Mouse (Mus musculus) activated CD4-positive, CD25-positive, alpha-beta regulatory T cell, adult 4 months (primary cell): ENCODE data around the gene Rps6kc1. TPM values are rescaled to one million over a fixed set of nuclear protein-coding genes. Genes with fewer than 3 reads are reported as not detected.

Source experiments
- ATAC-seq: one replicate; pipeline ENCODE4 v1.8.0; 2017
- polyA plus RNA-seq, 2 experiments: library from polyadenylated mRNA; unstranded; fragments of 100-300 nt; shearing (Covaris generic); gene quantifications; one replicate each; pipeline ENCODE4 v1.2.1; 2017

The Rps6kc1 gene
- polyA plus RNA-seq, 2 experiments from 2014 or later = 7.2 to 8.0 TPM

- no peak for ATAC-seq
Observed at GRCm38 (mm10) chr1:190832965-190833630, 78.5 kb downstream of the Rps6kc1 start.

- peak; percentile 52 for ATAC-seq
Observed at GRCm38 (mm10) chr1:190831839-190832497, 79.6 kb downstream of the Rps6kc1 start.

DNA sequence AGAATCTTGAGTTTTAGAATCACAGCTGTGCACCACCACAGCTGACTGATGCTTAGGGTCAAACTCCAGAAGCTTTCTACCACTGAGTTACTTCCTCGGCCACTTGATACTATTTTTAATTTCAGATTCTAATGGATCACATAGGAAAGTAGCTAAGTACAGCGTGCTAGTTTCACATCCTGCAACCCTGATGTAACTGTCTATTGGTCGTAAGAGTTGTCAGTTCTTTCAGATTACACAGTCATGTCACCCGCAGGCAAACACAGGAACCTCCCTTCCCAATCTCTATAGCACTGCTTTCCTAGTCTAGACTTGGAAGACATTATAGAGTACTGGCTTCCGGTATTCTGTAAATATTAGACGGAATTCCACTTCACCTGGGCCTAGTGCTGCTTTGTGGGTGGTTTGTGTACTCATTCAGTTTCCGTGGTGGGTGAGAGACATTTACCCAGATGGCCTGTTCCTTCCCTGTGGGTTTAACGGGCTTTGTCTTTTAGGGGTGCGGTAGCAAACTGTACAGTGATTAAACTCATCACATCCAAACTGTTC, 85.0 kb downstream of the Rps6kc1 start:
- no peak for ATAC-seq

DNA sequence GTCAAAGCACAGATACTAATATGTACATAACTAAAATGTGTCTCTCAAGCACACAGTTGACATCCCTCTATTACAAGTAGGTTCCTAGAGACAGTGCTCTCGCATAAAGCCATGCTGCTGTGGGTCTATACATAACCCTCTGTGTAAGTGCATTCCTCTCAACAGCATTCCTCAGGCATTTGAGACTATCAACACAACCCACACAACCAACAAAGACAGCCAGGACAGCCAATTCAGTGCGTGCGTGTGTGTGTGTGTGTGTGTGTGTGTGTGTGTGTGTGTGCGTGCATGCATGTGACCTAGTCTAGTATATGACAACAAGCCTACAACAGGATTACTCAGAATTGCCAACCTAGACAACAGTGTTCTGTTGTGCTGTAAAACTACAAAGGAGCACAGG, 87.8 kb downstream of the Rps6kc1 start:
- no peak for ATAC-seq

DNA sequence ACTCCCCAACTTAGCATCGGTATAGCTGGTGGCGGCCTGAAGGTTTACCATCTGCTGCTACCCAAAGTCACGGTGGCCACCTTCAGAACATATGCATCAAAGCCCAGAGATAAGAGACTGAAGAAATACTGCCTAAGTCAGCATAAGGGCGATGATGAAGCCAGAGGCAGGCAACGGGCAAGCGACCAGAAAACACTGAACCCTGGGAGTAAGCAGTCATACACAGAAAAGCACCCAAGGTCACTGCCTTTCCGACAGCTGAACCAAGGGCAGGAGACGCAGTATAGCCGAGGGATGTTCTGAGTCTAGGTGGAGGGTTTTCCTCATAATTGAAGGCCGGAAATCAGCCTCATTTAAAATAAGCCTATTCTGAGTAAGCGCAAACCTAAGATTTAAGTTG, 95.4 kb downstream of the Rps6kc1 start:
- ATAC-seq = no peak

DNA sequence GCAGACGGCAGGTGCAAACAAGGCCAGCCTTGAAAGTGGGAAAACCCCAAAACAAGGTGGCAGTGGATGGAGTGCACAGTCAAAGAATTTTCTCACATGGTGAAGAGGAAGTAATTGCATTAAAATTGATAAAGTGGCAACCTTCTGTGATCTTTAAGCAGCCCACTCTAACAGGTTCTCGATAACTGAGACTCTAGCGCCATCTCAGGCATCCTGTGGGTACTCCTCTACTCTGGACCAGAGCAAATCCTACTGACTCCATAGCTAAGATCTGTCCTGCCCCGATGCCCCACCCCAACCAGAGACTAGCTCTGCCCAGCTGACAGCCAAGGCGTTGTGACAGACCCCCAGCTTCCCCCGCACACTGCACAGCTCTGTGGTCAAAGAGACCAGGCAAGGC, 101.2 kb downstream of the Rps6kc1 start:
- ATAC-seq = no peak

- no peak for ATAC-seq
Observed at GRCm38 (mm10) chr1:190808766-190809221, 102.8 kb downstream of the Rps6kc1 start.

DNA sequence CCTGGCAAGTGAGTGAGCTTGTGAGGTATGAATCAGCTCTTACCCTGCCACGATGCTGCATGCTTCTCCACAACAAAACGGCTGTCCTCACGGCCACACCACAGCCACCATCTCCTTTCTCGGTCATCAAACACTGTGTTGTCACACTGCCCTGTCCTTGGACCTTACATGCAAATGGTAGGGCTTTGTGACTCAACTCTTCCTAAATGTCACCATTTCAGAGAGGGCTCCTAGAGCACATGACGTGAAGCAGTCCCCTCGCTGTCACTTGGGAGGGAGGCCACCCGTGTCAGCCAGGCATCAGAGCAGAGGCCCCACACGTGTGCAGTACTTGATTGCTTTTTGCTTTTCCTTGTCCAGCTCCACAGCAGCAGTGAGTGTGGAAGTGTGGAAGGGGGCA, 104.8 kb downstream of the Rps6kc1 start:
- ATAC-seq = no peak

GRCm38 (mm10) chr1:190798668-190799067, 112.9 kb downstream of the Rps6kc1 start:
- ATAC-seq = no peak

GRCm38 (mm10) chr1:190797483-190798058, 114.0 kb downstream of the Rps6kc1 start:
- ATAC-seq = no peak

- no peak for ATAC-seq
Observed at GRCm38 (mm10) chr1:190796745-190797482, 114.7 kb downstream of the Rps6kc1 start.

GRCm38 (mm10) chr1:190791638-190792037, 119.9 kb downstream of the Rps6kc1 start:
- ATAC-seq = no peak

GRCm38 (mm10) chr1:190790720-190791119, 120.8 kb downstream of the Rps6kc1 start:
- no peak for ATAC-seq

DNA sequence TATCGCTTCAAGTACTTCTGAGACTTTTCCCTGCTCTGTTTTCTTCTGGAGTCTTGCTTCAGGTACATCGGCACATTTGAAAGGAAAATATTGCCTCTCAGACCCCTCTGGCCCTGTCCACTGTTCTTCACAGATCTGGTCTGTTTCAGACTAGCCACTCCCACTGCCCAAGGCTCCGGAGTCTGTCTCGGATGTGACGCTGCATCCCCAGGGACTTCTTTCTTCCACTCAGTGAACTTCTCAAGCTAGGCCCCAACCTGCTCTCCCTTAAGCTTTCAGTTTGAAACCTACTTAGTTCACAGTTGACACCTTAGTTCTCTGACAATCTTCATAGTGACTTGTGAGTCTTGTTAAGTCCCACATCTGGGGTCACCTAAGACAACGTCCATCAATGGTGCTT, 133.9 kb downstream of the Rps6kc1 start:
- ATAC-seq = no peak

- no peak for ATAC-seq
Observed at GRCm38 (mm10) chr1:190776260-190776659, 135.3 kb downstream of the Rps6kc1 start.

GRCm38 (mm10) chr1:190772088-190772885, 139.3 kb downstream of the Rps6kc1 start:
- ATAC-seq = no peak

- no peak for ATAC-seq
Observed at GRCm38 (mm10) chr1:190769748-190770147, 141.8 kb downstream of the Rps6kc1 start.

DNA sequence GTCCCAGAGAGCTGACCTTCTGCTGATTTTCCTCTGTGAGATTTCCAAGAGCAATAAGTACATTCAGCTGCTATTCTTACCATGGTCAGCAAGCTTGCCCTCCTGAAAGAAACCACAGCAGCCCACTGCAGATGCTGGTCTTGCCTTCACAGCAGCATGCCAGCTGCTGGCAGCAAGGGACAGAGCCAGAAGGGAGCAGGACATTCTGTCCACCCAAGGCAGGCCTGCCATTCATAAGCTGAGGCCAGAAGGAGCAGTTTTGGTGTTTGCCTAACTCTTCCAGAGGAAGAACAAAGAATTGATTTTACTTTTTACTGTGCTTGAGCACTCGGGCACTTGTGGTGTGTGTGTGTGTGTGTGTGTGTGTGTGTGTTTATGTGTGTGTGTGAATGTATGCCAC, 143.3 kb downstream of the Rps6kc1 start:
- ATAC-seq = no peak

DNA sequence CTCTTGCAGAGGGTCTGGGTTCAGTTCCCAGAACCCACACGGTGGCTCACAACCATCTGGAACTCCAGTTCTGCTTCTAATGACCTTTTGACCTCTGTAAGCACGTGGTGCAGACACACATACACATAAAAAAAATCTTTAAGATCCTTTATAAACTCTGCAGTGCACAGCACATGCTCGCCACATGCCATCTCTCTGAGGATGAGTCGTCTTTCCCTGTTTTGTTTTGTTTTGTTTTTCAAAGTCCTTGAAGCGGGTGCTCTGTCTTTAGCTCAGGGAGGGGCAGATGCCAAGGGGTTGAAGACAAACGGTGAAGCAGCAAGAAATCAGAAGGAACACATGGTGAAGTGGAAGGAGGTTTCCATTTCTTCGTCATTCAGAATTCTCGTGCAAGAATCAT, 143.9 kb downstream of the Rps6kc1 start:
- ATAC-seq = no peak

GRCm38 (mm10) chr1:190766800-190767199, 144.8 kb downstream of the Rps6kc1 start:
- no peak for ATAC-seq

- no peak for ATAC-seq
Observed at GRCm38 (mm10) chr1:190763756-190764155, 147.8 kb downstream of the Rps6kc1 start.

DNA sequence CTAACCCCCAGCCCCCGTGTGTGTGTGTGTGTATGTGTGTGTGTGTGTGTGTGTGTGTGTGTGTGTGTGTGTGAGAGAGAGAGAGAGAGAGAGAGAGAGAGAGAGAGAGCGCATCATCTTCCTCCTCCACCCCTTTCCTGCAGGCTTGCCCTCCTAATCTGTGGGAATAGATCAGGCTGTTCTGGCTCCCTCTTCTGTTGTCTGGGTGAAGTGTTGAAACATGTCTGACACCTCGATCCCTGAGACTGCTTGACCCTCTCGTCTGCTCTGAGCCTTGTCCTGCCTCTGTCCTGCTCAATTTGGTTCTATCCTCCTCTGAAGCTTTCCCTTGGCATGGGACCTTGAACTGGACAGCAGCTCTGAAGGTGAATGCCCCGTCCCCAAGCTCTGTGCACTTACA, 149.8 kb downstream of the Rps6kc1 start:
- ATAC-seq = no peak
